In the genomic region with DNA sequence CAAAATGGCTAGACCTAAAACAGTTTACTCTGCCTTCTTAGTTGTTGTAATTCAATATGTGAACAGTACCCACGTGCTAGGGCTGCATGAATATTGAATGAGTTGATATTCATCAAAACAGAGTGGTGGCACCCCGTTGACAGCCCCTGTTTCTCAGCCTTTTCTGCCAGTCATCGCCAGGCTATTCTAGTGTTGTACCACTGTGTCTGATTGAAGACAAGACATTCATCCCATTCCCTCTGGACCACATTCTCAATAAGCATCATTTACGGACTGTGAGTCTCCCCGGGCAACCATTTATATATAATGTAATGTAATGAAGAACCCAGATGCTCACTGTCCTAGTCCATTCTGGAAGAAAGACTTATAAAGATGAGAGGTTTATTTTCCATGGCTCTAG, we compare ENCODE assay signal across 24 mouse cellular contexts. TPM values are rescaled to one million over a fixed set of nuclear protein-coding genes. Genes with fewer than 3 reads are reported as not detected.
A peak's percentile ranks its signal among the peaks of the same experiment; 100 is the strongest.
DNase-seq lines count a peak whose midpoint lies in the region; ATAC-seq and TF ChIP-seq lines count a peak whose summit lies in the region.
"Had no signal": no experiment of that assay in that cellular context is flagged by ENCODE, and none has a peak within 500 bp of the region (broad histone marks: within the 10 kb centered on the region; RNA-seq: fewer than 3 reads in every experiment).

No protein-coding gene starts in this region.

- H3K27ac ChIP-seq in forebrain, postnatal 0 days (ENCODE audit: low read depth, low read length) = no peak overlapping the region
- no peak overlapping the region for H3K27ac ChIP-seq in forebrain, embryonic 11.5 days (ENCODE audit: low read depth, low read length)
- peak overlapping the region; percentile 55 for H3K27ac ChIP-seq in hindbrain, embryonic 12.5 days
- no peak overlapping the region for H3K27ac ChIP-seq in hindbrain, embryonic 11.5 days (ENCODE audit: low read depth, low read length)
- peak overlapping the region; percentile 54 for H3K27ac ChIP-seq in neural tube, embryonic 13.5 days (replicated peaks)
- H3K27ac ChIP-seq: embryonic facial prominence, embryonic 13.5 days; limb, embryonic 10.5 days had no signal

- H3K4me2 ChIP-seq in forebrain, postnatal 0 days (ENCODE audit: low read depth) = no peak overlapping the region
- H3K4me2 ChIP-seq in forebrain, embryonic 11.5 days (ENCODE audit: low read depth, low read length, severe bottlenecking) = no peak overlapping the region
- H3K4me2 ChIP-seq in hindbrain, embryonic 12.5 days (replicated peaks) = no peak overlapping the region
- no peak overlapping the region for H3K4me2 ChIP-seq in hindbrain, embryonic 11.5 days (replicated peaks; ENCODE audit: low read depth, low read length)
- H3K4me2 ChIP-seq in neural tube, embryonic 13.5 days = no peak overlapping the region
- H3K4me2 ChIP-seq: embryonic facial prominence, embryonic 13.5 days had no signal

- H3K9me3 ChIP-seq in forebrain, postnatal 0 days (ENCODE audit: low read length) = no peaks in the 10 kb centered on the region
- no peaks in the 10 kb centered on the region for H3K9me3 ChIP-seq in forebrain, embryonic 11.5 days (ENCODE audit: control insufficient read depth, low read length)
- H3K9me3 ChIP-seq in hindbrain, embryonic 12.5 days (replicated peaks) = no peaks in the 10 kb centered on the region
- H3K9me3 ChIP-seq in hindbrain, embryonic 11.5 days (ENCODE audit: control insufficient read depth, low read length) = no peaks in the 10 kb centered on the region
- no peaks in the 10 kb centered on the region for H3K9me3 ChIP-seq in neural tube, embryonic 13.5 days
- H3K9me3 ChIP-seq: embryonic facial prominence, embryonic 13.5 days; limb, embryonic 10.5 days had no signal

- 53% methylated on average over 5 of the region's 5 CpGs for WGBS in forebrain, postnatal 0 days
- WGBS in forebrain, embryonic 11.5 days = 78% methylated on average over 5 of the region's 5 CpGs
- WGBS in hindbrain, embryonic 12.5 days = 45% methylated on average over 5 of the region's 5 CpGs
- 64% methylated on average over 5 of the region's 5 CpGs for WGBS in hindbrain, embryonic 11.5 days
- 41% methylated on average over 5 of the region's 5 CpGs for WGBS in neural tube, embryonic 13.5 days

- ATAC-seq in forebrain, postnatal 0 days = no peak
- ATAC-seq in forebrain, embryonic 11.5 days (replicated peaks; ENCODE audit: low FRiP score) = no peak
- peak; percentile 51 for ATAC-seq in hindbrain, embryonic 12.5 days (ENCODE audit: low FRiP score)
- no peak for ATAC-seq in hindbrain, embryonic 11.5 days (ENCODE audit: low FRiP score)
- peak; percentile 73 for ATAC-seq in neural tube, embryonic 13.5 days (ENCODE audit: low read depth)
- ATAC-seq: liver, postnatal 0 days had no signal

- no peak overlapping the region for H3K4me3 ChIP-seq in forebrain, postnatal 0 days (ENCODE audit: low read depth, low read length)
- no peak overlapping the region for H3K4me3 ChIP-seq in forebrain, embryonic 11.5 days (ENCODE audit: low read depth, low read length)
- no peak overlapping the region for H3K4me3 ChIP-seq in hindbrain, embryonic 12.5 days
- no peak overlapping the region for H3K4me3 ChIP-seq in hindbrain, embryonic 11.5 days (ENCODE audit: low read depth, low read length)
- H3K4me3 ChIP-seq in neural tube, embryonic 13.5 days = no peak overlapping the region
- H3K4me3 ChIP-seq: embryonic facial prominence, embryonic 13.5 days; limb, embryonic 10.5 days had no signal

- no peak overlapping the region for H3K9ac ChIP-seq in forebrain, postnatal 0 days
- no peak overlapping the region for H3K9ac ChIP-seq in forebrain, embryonic 11.5 days (ENCODE audit: low read length)
- H3K9ac ChIP-seq in hindbrain, embryonic 12.5 days = no peak overlapping the region
- no peak overlapping the region for H3K9ac ChIP-seq in hindbrain, embryonic 11.5 days (ENCODE audit: low read depth, low read length)
- H3K9ac ChIP-seq in neural tube, embryonic 13.5 days = no peak overlapping the region
- H3K9ac ChIP-seq: embryonic facial prominence, embryonic 13.5 days; liver, postnatal 0 days had no signal

- no peaks in the 10 kb centered on the region for H3K27me3 ChIP-seq in forebrain, postnatal 0 days (ENCODE audit: insufficient read depth, low read length)
- no peaks in the 10 kb centered on the region for H3K27me3 ChIP-seq in forebrain, embryonic 11.5 days (ENCODE audit: control insufficient read depth, insufficient read depth, low read length)
- H3K27me3 ChIP-seq in hindbrain, embryonic 12.5 days = no peaks in the 10 kb centered on the region
- H3K27me3 ChIP-seq in hindbrain, embryonic 11.5 days (ENCODE audit: control insufficient read depth, insufficient read depth, low read length) = no peaks in the 10 kb centered on the region
- H3K27me3 ChIP-seq in neural tube, embryonic 13.5 days = no peaks in the 10 kb centered on the region
- H3K27me3 ChIP-seq: CH12.LX; embryonic facial prominence, embryonic 13.5 days had no signal

- no peak for TF ChIP-seq CTCF in forebrain, postnatal 0 days (IDR thresholded peaks at IDR 0.05; ENCODE audit: low read depth)

- no peaks in the 10 kb centered on the region for H3K36me3 ChIP-seq in forebrain, postnatal 0 days (ENCODE audit: insufficient read depth)
- H3K36me3 ChIP-seq in forebrain, embryonic 11.5 days (ENCODE audit: control insufficient read depth, insufficient read depth, low read length) = no peaks in the 10 kb centered on the region
- H3K36me3 ChIP-seq in hindbrain, embryonic 12.5 days = no peaks in the 10 kb centered on the region
- no peaks in the 10 kb centered on the region for H3K36me3 ChIP-seq in hindbrain, embryonic 11.5 days (ENCODE audit: control insufficient read depth, insufficient read depth, low read length)
- H3K36me3 ChIP-seq in neural tube, embryonic 13.5 days = no peaks in the 10 kb centered on the region
- H3K36me3 ChIP-seq: embryonic facial prominence, embryonic 13.5 days; limb, embryonic 10.5 days had no signal

- no peaks in the 10 kb centered on the region for H3K4me1 ChIP-seq in forebrain, postnatal 0 days (ENCODE audit: insufficient read depth)
- no peaks in the 10 kb centered on the region for H3K4me1 ChIP-seq in forebrain, embryonic 11.5 days (replicated peaks; ENCODE audit: control insufficient read depth, insufficient read depth, low read length)
- peaks cover 16% of the 10 kb centered on the region for H3K4me1 ChIP-seq in hindbrain, embryonic 12.5 days
- no peaks in the 10 kb centered on the region for H3K4me1 ChIP-seq in hindbrain, embryonic 11.5 days (replicated peaks; ENCODE audit: control insufficient read depth, insufficient read depth, low read length)
- H3K4me1 ChIP-seq in neural tube, embryonic 13.5 days (replicated peaks) = peaks cover 28% of the 10 kb centered on the region

- peak; percentile 10 for DNase-seq in forebrain, postnatal 0 days
- DNase-seq in forebrain, embryonic 11.5 days (ENCODE audit: low spot score) = no peak
- no peak for DNase-seq in hindbrain, embryonic 11.5 days (ENCODE audit: low spot score)
- DNase-seq in neural tube, embryonic 10.5 days (ENCODE audit: extremely low spot score, low spot score) = no peak
- DNase-seq in kidney, postnatal 36 days = no peak
- DNase-seq: adrenal gland, postnatal 25 days; cerebellum, adult 11-12 months; cerebellum, postnatal 14 days; gastrocnemius, postnatal 25 days; heart, postnatal 10 days; kidney, adult 8-10 months; kidney, postnatal 14 days; liver, postnatal 0 days; lung, postnatal 10 days; right cerebral cortex, postnatal 4 days; thymus, adult 2 months had no signal

RNA-seq across cellular contexts. Expression of a gene that starts 42.0 kb away (rescaled TPM):
- 4.2 and 4.8 TPM in 2 replicates for total RNA-seq in forebrain, postnatal 0 days (2014; rRNA removed)
- 2.8 and 5.8 TPM in 2 replicates for polyA plus RNA-seq in forebrain, postnatal 0 days (2015; fragmentation: Nextera tagmentation; extraction: Ambion mirVana)
- 10.0 and 10.3 TPM in 2 replicates for polyA plus RNA-seq in forebrain, embryonic 11.5 days (2014; fragmentation: Nextera tagmentation; extraction: Ambion mirVana)
- polyA plus RNA-seq in hindbrain, embryonic 12.5 days (2016; fragmentation: Nextera tagmentation; extraction: Ambion mirVana) = 5.7 and 8.0 TPM in 2 replicates
- polyA plus RNA-seq in hindbrain, embryonic 11.5 days (2014; fragmentation: Nextera tagmentation; extraction: Ambion mirVana) = 2.9 and 3.4 TPM in 2 replicates
- polyA plus RNA-seq in neural tube, embryonic 13.5 days (2015; fragmentation: Nextera tagmentation; extraction: Ambion mirVana) = 15.1 and 18.5 TPM in 2 replicates
- total RNA-seq: megakaryocyte progenitor cell, adult 5-6 weeks; MEL; monocyte, adult 5-6 weeks had no signal

Comparison
In these comparisons a context has a peak if more than half of its experiments do, and no peak if none do; other contexts are left out.
1. ATAC-seq: peak in hindbrain, embryonic 12.5 days (single experiment) and neural tube, embryonic 13.5 days (single experiment); none in forebrain, postnatal 0 days (single experiment), forebrain, embryonic 11.5 days (single experiment) and hindbrain, embryonic 11.5 days (single experiment).
2. H3K27ac ChIP-seq: peak in hindbrain, embryonic 12.5 days (single experiment) and neural tube, embryonic 13.5 days (single experiment); none in forebrain, postnatal 0 days (single experiment), forebrain, embryonic 11.5 days (single experiment) and hindbrain, embryonic 11.5 days (single experiment).